Comparison of ENCODE assay signal across 17 mouse cellular contexts in genomic region chr8:104606329-104606728, GRCm38 (mm10). TPM values are rescaled to one million over a fixed set of nuclear protein-coding genes. Genes with fewer than 3 reads are reported as not detected.
DNase-seq lines count a peak whose midpoint lies in the region; ATAC-seq and TF ChIP-seq lines count a peak whose summit lies in the region.
"Had no signal": no experiment of that assay in that cellular context is flagged by ENCODE, and none has a peak within 500 bp of the region (broad histone marks: within the 10 kb centered on the region; RNA-seq: fewer than 3 reads in every experiment).

No protein-coding gene starts in this region.

- H3K9ac ChIP-seq in heart, embryonic 12.5 days, result peak overlapping the region; percentile 57; the same call in 1 of the 2 replicates
- H3K9ac ChIP-seq in limb, embryonic 15.5 days, result no peak overlapping the region
- H3K9ac ChIP-seq: liver, embryonic 15.5 days; midbrain, embryonic 12.5 days had no signal

- peak overlapping the region; percentile 36 for H3K27ac ChIP-seq in gastrocnemius, adult 2 months
- H3K27ac ChIP-seq in heart, embryonic 12.5 days (ENCODE audit: poor library complexity, severe bottlenecking), result peak overlapping the region; percentile 98
- H3K27ac ChIP-seq in limb, embryonic 15.5 days, result peak overlapping the region; percentile 74
- H3K27ac ChIP-seq: hindbrain, embryonic 13.5 days; liver, embryonic 15.5 days; midbrain, embryonic 12.5 days had no signal

- H3K9me3 ChIP-seq in heart, embryonic 12.5 days (replicated peaks), result no peaks in the 10 kb centered on the region
- H3K9me3 ChIP-seq in limb, embryonic 15.5 days, result no peaks in the 10 kb centered on the region
- H3K9me3 ChIP-seq: hindbrain, embryonic 13.5 days; liver, embryonic 15.5 days; midbrain, embryonic 12.5 days had no signal

- H3K36me3 ChIP-seq in heart, embryonic 12.5 days, result no peaks in the 10 kb centered on the region
- no peaks in the 10 kb centered on the region for H3K36me3 ChIP-seq in limb, embryonic 15.5 days
- H3K36me3 ChIP-seq: hindbrain, embryonic 13.5 days; liver, embryonic 15.5 days; midbrain, embryonic 12.5 days had no signal

- DNase-seq in gastrocnemius, adult 2 months, result peak; percentile 56
- no peak for DNase-seq in gastrocnemius, postnatal 25 days
- DNase-seq in lung, postnatal 10 days, result peak; percentile 80
- DNase-seq in lung, postnatal 25 days (ENCODE audit: low spot score), result no peak
- DNase-seq in urinary bladder, postnatal 14 days (ENCODE audit: low spot score), result no peak
- DNase-seq in thymus, postnatal 10 days (ENCODE audit: low spot score in 2 of 2), result no peak
- DNase-seq: B cell, adult 2 months; cerebellum, adult 9-10 months; thymus, postnatal 25 days had no signal

- H3K27me3 ChIP-seq in heart, embryonic 12.5 days (replicated peaks), result no peaks in the 10 kb centered on the region
- H3K27me3 ChIP-seq in limb, embryonic 15.5 days, result peaks cover 2% of the 10 kb centered on the region; the same call in 1 of the 2 replicates

- intact Hi-C loops in gastrocnemius, adult 2 months (cut with DNase I), result no loop called here

- no peak overlapping the region for H3K4me3 ChIP-seq in gastrocnemius, adult 2 months
- H3K4me3 ChIP-seq in heart, embryonic 12.5 days, result no peak overlapping the region
- no peak overlapping the region for H3K4me3 ChIP-seq in limb, embryonic 15.5 days
- H3K4me3 ChIP-seq: hindbrain, embryonic 13.5 days; liver, embryonic 15.5 days; midbrain, embryonic 12.5 days had no signal

- peak overlapping the region; percentile 22 for H3K4me2 ChIP-seq in heart, embryonic 12.5 days
- H3K4me2 ChIP-seq in limb, embryonic 15.5 days, result no peak overlapping the region
- H3K4me2 ChIP-seq: hindbrain, embryonic 13.5 days; liver, embryonic 15.5 days; midbrain, embryonic 12.5 days had no signal

- ATAC-seq in heart, embryonic 12.5 days (ENCODE audit: insufficient number of reproducible peaks, low FRiP score), result peak; percentile 64
- ATAC-seq in limb, embryonic 15.5 days (ENCODE audit: insufficient number of reproducible peaks, low FRiP score, low TSS enrichment, low read depth), result peak; percentile 53

- no peak for TF ChIP-seq CTCF in gastrocnemius, adult 2 months (IDR thresholded peaks at IDR 0.05)

- 6% methylated on average over 6 of the region's 6 CpGs for WGBS in heart, embryonic 12.5 days
- WGBS in limb, embryonic 15.5 days, result 23% methylated on average over 6 of the region's 6 CpGs

- H3K4me1 ChIP-seq in heart, embryonic 12.5 days (replicated peaks), result peaks cover 86% of the 10 kb centered on the region
- peaks cover 26% of the 10 kb centered on the region; the same call in 1 of the 2 replicates for H3K4me1 ChIP-seq in limb, embryonic 15.5 days

RNA-seq across cellular contexts. Expression of gene Pdp2, which starts 15.1 kb away (rescaled TPM):
- total RNA-seq in gastrocnemius, adult 2 months (2021), result 1 to 10 TPM; 4.0 to 4.6 TPM
- total RNA-seq in gastrocnemius, postnatal 25 days (2021), result 1 to 10 TPM; 2.8 to 2.9 TPM
- 8.6 and 9.0 TPM in 2 replicates for polyA plus RNA-seq in heart, embryonic 12.5 days (2016; fragmentation: Nextera tagmentation; extraction: Ambion mirVana)
- polyA plus RNA-seq in limb, embryonic 15.5 days (2015; fragmentation: Nextera tagmentation; extraction: Ambion mirVana), result 8.8 and 10.1 TPM in 2 replicates

RNA-seq across cellular contexts. Expression of gene Cdh16, which starts 17.9 kb away (rescaled TPM):
- not detected for total RNA-seq in gastrocnemius, adult 2 months (2021)
- total RNA-seq in gastrocnemius, postnatal 25 days (2021), result not detected
- polyA plus RNA-seq in heart, embryonic 12.5 days (2016; fragmentation: Nextera tagmentation; extraction: Ambion mirVana), result 16.1 and 18.6 TPM in 2 replicates
- polyA plus RNA-seq in limb, embryonic 15.5 days (2015; fragmentation: Nextera tagmentation; extraction: Ambion mirVana), result 1.4 and 2.1 TPM in 2 replicates
- total RNA-seq: left cerebral cortex, adult 8-10 months; MEL had no signal
- polyA plus RNA-seq: brain, embryonic 14.5 days; hindbrain, embryonic 13.5 days; midbrain, embryonic 12.5 days had no signal

RNA-seq across cellular contexts. Expression of gene Rrad, which starts 24.8 kb away (rescaled TPM):
- total RNA-seq in gastrocnemius, adult 2 months (2021), result 1 to 10 TPM; 2.8 to 3.1 TPM
- 1 to 10 TPM; 3.8 to 6.2 TPM for total RNA-seq in gastrocnemius, postnatal 25 days (2021)
- 299 and 301 TPM in 2 replicates for polyA plus RNA-seq in heart, embryonic 12.5 days (2016; fragmentation: Nextera tagmentation; extraction: Ambion mirVana)
- polyA plus RNA-seq in limb, embryonic 15.5 days (2015; fragmentation: Nextera tagmentation; extraction: Ambion mirVana), result 25.9 and 44.8 TPM in 2 replicates

RNA-seq across cellular contexts. Expression of gene Ciao2b, which starts 35.4 kb away (rescaled TPM):
- 10 to 100 TPM; 33.8 to 42.3 TPM for total RNA-seq in gastrocnemius, adult 2 months (2021)
- 10 to 100 TPM; 27.3 to 33.1 TPM for total RNA-seq in gastrocnemius, postnatal 25 days (2021)
- 187 and 195 TPM in 2 replicates for polyA plus RNA-seq in heart, embryonic 12.5 days (2016; fragmentation: Nextera tagmentation; extraction: Ambion mirVana)
- polyA plus RNA-seq in limb, embryonic 15.5 days (2015; fragmentation: Nextera tagmentation; extraction: Ambion mirVana), result 83.0 and 92.9 TPM in 2 replicates

Comparison
In these comparisons a context has a peak if more than half of its experiments do, and no peak if none do; other contexts are left out.
1. DNase-seq: peak in gastrocnemius, adult 2 months (single experiment) and lung, postnatal 10 days (single experiment); none in gastrocnemius, postnatal 25 days (single experiment), lung, postnatal 25 days (single experiment), urinary bladder, postnatal 14 days (single experiment) and thymus, postnatal 10 days (0 of 2).
2. H3K27ac ChIP-seq: peak in every context shown above with its lines; median percentile 98 in heart, embryonic 12.5 days; 74 in limb, embryonic 15.5 days; 36 in gastrocnemius, adult 2 months.